Mouse (Mus musculus): ENCODE measurements around the gene Frmpd4.

Gene Frmpd4

DNA sequence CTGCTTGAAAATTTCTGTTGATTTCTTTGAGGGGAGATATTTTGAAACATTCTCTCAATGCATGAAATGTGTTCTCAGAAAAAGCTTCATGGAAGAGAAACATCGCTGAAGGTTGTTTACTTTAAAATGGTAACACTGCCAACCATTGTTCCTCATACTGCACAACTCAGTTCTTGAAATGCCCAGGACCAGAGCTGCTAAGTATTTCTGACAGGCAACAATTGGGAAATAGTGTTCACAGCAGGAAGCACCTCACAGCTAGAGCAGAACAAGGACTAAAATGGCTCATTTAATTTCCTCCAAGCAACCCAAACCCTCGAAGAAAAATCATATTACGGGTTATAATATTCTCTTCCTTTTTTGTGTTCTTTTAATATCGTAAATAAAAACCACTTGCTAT lies 1054.5 kb downstream of the Frmpd4 start:
- DNase-seq, result no peak

DNA sequence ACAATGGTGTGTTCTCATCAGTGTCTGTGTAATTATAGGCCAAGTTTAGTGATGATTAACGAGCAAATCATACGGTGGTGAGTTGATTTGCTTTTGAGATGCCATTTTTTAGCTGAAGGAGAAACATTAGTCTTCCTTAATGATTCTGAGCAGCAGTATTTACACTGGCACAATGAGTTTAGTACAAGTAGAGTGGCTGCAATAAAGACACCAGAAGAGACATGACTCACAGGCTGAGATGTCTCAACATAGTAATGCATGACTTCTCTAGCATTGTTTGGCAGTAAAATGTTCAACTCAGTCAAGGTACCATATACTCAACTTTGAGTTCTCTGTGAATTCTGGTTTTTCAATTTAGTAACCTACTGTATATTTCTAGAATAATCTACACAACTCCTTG lies 1058.6 kb downstream of the Frmpd4 start:
- no peak for DNase-seq

DNA sequence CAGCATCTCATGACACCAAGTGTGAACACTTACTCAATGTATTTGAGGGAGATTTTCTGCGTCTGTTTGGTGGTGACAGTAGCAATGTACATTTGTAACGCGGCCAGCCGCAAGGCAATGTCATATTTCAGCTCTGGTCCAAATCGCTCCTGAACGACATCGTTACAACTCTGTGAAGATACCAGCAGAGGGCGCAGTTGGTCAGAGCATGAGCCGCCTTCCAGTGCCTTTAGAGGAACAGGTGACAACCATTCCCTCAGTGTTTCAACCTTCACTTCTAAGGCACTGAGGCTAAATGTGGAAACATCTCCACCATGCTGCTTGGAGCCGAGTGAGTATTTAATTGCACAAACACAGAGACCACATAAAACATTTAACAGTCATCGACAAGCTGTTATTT lies 1079.3 kb downstream of the Frmpd4 start:
- peak; percentile 69 for DNase-seq

DNA sequence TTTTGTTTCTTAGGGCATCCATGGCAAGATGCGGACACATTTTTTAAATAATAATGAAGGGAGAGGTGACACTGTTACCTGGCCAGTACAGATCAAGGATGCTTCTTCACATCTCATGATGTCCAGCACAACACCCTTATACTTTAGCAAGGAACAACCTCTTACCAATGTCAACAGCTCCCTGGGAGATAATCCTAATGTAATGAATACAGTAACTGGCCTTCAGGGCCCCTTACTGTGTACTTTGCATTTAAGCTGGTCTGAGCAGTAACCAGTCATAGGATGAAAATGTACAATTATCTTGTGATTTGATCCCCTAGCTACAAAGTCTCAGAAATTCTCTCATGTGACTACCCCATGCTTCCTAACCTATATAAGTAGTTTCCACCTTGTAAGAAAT lies 1084.8 kb downstream of the Frmpd4 start:
- DNase-seq, result no peak

DNA sequence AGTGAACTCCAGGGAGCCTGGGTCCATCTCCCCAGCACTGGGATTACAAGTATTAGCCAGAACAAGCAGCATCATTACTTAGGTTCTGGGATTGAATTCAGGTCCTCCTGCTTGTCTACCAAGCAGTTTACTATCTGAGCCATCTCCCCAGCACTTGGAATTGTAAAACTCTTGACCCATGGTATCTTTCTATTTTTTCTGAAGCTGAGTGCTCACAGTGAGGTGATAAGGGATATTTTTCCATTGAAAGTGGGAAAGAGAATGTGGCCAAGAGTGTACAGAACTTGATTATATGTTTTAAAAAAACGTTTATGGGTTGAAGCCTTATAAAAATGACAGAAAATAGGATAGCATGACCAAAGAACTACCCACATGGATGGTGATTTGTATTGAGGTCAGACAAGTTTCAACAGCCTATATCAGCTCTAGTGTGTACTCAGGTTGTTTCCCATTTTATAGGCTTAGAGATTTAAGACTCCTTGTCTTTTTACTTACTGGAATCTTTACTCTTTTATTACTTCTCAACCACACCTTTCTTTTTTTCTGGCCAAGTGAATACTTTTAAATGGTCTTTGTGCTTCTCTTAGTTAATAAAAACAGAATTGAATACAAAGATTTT lies 1085.3 kb downstream of the Frmpd4 start:
- DNase-seq, result no peak

DNA sequence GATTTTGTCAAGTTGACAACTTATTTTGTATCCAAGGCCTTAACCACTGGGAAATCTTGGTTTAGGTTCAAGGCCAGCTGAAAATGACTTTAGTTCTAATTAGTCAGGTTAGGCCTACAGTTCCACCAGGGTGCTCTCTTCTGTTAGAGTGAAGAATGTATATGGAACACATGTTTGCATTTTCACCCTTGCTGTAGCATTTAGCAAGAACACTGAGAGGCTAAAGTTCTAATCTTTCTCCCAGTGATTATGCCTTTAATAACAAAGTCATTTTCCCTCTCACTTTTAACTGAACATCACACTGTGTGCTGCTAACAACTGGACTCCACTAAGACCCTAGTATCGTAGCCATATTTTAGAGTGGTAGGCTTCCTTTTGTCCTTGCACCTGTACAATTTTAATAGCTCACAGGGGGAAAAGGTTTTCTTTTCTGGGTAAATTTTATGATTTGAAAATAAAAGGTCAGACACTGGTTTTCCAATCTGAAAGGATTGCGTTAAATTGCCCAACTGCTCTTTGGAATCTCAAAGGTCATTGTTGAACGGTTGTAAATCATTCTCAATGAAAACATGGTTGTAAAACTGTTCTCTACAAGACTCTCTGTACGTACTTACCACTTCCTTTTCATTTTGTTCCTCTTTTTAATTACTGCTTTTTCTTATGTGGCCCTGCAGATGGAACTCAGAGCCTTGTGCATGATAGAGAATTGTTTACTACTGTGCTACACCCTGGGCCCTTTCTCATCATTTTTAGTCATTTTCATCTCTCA lies 1093.4 kb downstream of the Frmpd4 start:
- DNase-seq, result no peak

DNA sequence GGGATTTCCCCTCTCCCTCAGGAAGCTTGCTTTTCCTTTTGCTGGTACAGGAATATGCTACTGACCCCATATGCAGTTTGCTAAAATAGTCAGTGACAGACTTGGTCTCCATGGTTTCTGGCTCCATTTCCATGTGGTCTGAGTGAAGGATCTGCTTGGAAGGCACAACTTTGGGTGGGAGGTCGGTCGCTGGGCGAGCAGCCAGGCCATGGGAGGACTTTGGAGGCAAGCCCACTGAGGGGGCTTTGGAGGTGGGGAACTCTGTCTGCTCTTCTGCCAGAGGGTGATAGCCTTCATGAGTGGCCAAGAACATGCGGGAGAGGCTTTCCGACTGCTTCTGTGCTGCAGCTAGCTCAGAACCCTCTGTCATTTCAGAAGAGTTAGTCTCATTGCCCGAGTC lies 1099.4 kb downstream of the Frmpd4 start:
- no peak for DNase-seq

DNA sequence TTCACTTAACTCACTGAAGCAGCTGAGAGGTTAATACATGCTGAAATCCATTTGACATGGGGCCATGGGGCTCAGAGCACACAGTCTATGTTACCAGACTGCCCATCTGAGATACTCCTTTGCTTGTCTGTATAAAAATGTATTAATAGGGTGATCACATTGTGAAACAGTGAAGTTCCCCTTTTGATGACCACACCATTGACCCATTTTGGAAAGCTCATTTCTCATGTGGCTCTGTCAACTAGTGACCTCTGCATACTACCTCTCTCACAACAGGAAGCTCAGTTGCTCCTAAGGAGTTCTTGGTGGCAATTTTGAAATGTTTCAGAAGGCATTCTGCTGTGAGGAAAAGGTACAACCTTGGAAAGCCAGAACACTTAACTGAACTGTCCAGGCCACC lies 1142.1 kb downstream of the Frmpd4 start:
- DNase-seq, result no peak

DNA sequence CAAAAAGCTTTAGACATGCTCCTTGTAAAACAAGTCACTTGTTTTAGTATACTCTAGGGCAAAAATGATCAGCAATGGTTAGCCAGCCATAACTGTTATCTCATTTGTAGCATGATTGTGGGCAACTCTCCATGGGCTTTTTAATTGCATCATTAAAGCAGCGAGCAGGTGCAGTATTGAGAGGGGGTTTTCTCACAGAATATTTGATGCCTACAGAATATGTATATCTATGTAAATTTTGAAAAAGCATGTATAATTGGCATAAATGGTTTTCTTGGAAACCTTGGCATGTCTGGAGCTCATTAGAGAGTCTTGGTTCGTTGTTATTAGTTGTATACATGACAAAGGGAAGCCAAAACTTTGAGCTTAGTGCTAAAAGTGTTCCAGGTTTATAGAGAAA lies 1143.1 kb downstream of the Frmpd4 start:
- DNase-seq, result no peak
